Mouse (Mus musculus): ENCODE measurements around the gene Akap7.
"Not testable (repeated sequence)": the region's sequence is repeated elsewhere in the genome, so short reads cannot be mapped to it uniquely, and the experiment has no call there.

The Akap7 gene

GRCm38 (mm10) chr10:25192180-25193073 lies 115.2 kb downstream of the Akap7 start:
- no peak for DNase-seq (ENCODE audit: low spot score in 2 of 2)

GRCm38 (mm10) chr10:25191166-25191565 lies 116.5 kb downstream of the Akap7 start:
- no peak for DNase-seq (ENCODE audit: low spot score in 2 of 2)

GRCm38 (mm10) chr10:25186240-25186639 lies 121.4 kb downstream of the Akap7 start:
- peak in 1 of 2 experiments; percentile 23 for DNase-seq (ENCODE audit: low spot score in 2 of 2)

- DNase-seq (ENCODE audit: low spot score in 2 of 2) = no peak
These were observed 122.0 kb downstream of the Akap7 start for GRCm38 (mm10) chr10:25185691-25186090.

- DNase-seq (ENCODE audit: low spot score in 2 of 2) = no peak
These were observed 122.7 kb downstream of the Akap7 start for GRCm38 (mm10) chr10:25184819-25185603.

GRCm38 (mm10) chr10:25183271-25183670 lies 124.4 kb downstream of the Akap7 start:
- no peak for DNase-seq (ENCODE audit: low spot score in 2 of 2)

GRCm38 (mm10) chr10:25179030-25179429 lies 128.6 kb downstream of the Akap7 start:
- no peak for DNase-seq (ENCODE audit: low spot score in 2 of 2)

- DNase-seq (ENCODE audit: low spot score in 2 of 2) = no peak
These were observed 130.4 kb downstream of the Akap7 start for GRCm38 (mm10) chr10:25177270-25177669.

GRCm38 (mm10) chr10:25174872-25175271 lies 132.8 kb downstream of the Akap7 start:
- no peak for DNase-seq (ENCODE audit: low spot score in 2 of 2)

- DNase-seq (ENCODE audit: low spot score in 2 of 2) = no peak
These were observed 140.1 kb downstream of the Akap7 start for GRCm38 (mm10) chr10:25167365-25168194.

GRCm38 (mm10) chr10:25163510-25163909 lies 144.2 kb downstream of the Akap7 start:
- not testable (repeated sequence) for DNase-seq (ENCODE audit: low spot score in 2 of 2)

GRCm38 (mm10) chr10:25161701-25162100 lies 146.0 kb downstream of the Akap7 start:
- no peak for DNase-seq (ENCODE audit: low spot score in 2 of 2)

- no peak for DNase-seq (ENCODE audit: low spot score in 2 of 2)
These were observed 149.0 kb downstream of the Akap7 start for GRCm38 (mm10) chr10:25158651-25159050.

- no peak for DNase-seq (ENCODE audit: low spot score in 2 of 2)
These were observed 150.3 kb downstream of the Akap7 start for GRCm38 (mm10) chr10:25157339-25157738.

GRCm38 (mm10) chr10:25154225-25154624 lies 153.4 kb downstream of the Akap7 start:
- no peak for DNase-seq (ENCODE audit: low spot score in 2 of 2)

- no peak for DNase-seq (ENCODE audit: low spot score in 2 of 2)
These were observed 156.4 kb downstream of the Akap7 start for GRCm38 (mm10) chr10:25151172-25151800.

GRCm38 (mm10) chr10:25145851-25146250 lies 161.8 kb downstream of the Akap7 start:
- DNase-seq (ENCODE audit: low spot score in 2 of 2) = no peak

GRCm38 (mm10) chr10:25144787-25145761 lies 162.6 kb downstream of the Akap7 start:
- no peak for DNase-seq (ENCODE audit: low spot score in 2 of 2)

GRCm38 (mm10) chr10:25141781-25142180 lies 165.9 kb downstream of the Akap7 start:
- DNase-seq (ENCODE audit: low spot score in 2 of 2) = no peak

GRCm38 (mm10) chr10:25140155-25140755 lies 167.4 kb downstream of the Akap7 start:
- no peak for DNase-seq (ENCODE audit: low spot score in 2 of 2)

All from spleen, postnatal 4 days (tissue).